Mouse (Mus musculus): ENCODE measurements around the gene Fhl5. TPM values are rescaled to one million over a fixed set of nuclear protein-coding genes. Genes with fewer than 3 reads are reported as not detected.
A peak's percentile ranks its signal among the peaks of the same experiment; 100 is the strongest.
"Not testable (repeated sequence)": the region's sequence is repeated elsewhere in the genome, so short reads cannot be mapped to it uniquely, and the experiment has no call there.

The Fhl5 gene
- polyA plus RNA-seq (2015; fragmentation: Nextera tagmentation; extraction: Ambion mirVana): 0.55 and 0.63 TPM in 2 replicates

DNA sequence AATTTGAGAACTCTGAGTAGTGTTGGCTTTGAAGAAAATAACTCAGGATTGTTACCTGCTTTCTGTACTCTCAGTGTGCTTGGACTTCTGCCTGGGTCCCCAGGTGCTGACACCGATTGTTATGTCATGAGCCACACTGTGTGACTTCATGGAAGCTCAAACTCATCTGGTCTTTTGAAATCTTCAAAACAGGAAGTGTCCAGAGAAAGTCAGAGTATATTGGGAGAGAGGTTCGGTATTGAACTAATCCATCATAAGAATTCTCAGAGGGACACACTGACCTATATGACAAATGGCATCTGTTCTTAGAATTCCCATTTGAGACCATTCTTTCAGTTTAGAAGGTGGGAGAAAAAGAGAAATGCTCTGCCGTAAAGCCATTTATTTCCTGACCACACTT lies at the start of gene Fhl5:
Gene Fhl5 (minus strand): TSS at position 101 of the 400 bp plus-strand sequence.
- Histone ChIP-seq H3K36me3 (ENCODE audit: control insufficient read depth, insufficient read depth, low read length) (no peaks in the 10 kb centered on the region), H3K27me3 (ENCODE audit: control insufficient read depth, insufficient read depth, low read length) (no peaks in the 10 kb centered on the region), H3K4me2 (ENCODE audit: low read depth, low read length) (no peak within 1 kb of the TSS), H3K9ac (ENCODE audit: low read length) (no peak within 1 kb of the TSS), H3K27ac (ENCODE audit: low read length) (no peak within 1 kb of the TSS), H3K4me1 (ENCODE audit: control insufficient read depth, insufficient read depth, low read length) (no peaks in the 10 kb centered on the region), H3K4me3 (replicated peaks; ENCODE audit: low read length) (no peak within 1 kb of the TSS), H3K9me3 (replicated peaks; ENCODE audit: control insufficient read depth, low read length) (no peaks in the 10 kb centered on the region)
- WGBS: 73% methylated on average over 3 of the region's 3 CpGs
- ATAC-seq (ENCODE audit: insufficient read depth, low FRiP score): no peak

DNA sequence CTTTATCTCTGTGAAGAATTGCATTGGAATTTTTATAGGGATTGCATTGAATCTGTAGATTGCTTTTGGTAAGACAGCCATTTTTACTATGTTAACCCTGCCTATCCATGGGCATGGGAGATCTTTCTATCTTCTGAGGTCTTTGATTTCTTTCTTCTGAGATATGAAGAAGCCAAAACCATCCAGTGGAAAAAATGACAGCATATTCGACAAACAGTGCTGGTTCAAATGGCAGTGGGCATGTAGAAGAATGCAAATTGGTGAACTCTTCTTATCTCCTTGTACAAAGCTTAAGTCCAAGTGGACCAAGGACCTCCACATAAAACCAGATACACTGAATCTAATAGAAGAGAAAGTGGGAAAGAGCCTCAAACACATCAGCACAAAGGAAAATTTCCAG lies 42.3 kb upstream of the Fhl5 start:
- not testable (repeated sequence) for H3K4me3 ChIP-seq (replicated peaks; ENCODE audit: low read length); H3K9me3 ChIP-seq (replicated peaks; ENCODE audit: control insufficient read depth, low read length); H3K4me2 ChIP-seq (ENCODE audit: low read depth, low read length); H3K9ac ChIP-seq (ENCODE audit: low read length); H3K27me3 ChIP-seq (ENCODE audit: control insufficient read depth, insufficient read depth, low read length); H3K36me3 ChIP-seq (ENCODE audit: control insufficient read depth, insufficient read depth, low read length); H3K27ac ChIP-seq (ENCODE audit: low read length); H3K4me1 ChIP-seq (ENCODE audit: control insufficient read depth, insufficient read depth, low read length); ATAC-seq (ENCODE audit: insufficient read depth, low FRiP score)
- 86% methylated on average over 1 of the region's 1 CpGs for WGBS

- Histone ChIP-seq H3K9ac (ENCODE audit: low read length) (peak within 1 kb of the TSS; percentile 97), H3K27ac (ENCODE audit: low read length) (peak within 1 kb of the TSS; percentile 99), H3K36me3 (ENCODE audit: control insufficient read depth, insufficient read depth, low read length) (peaks cover 18% of the 10 kb centered on the region), H3K27me3 (ENCODE audit: control insufficient read depth, insufficient read depth, low read length) (no peaks in the 10 kb centered on the region), H3K4me2 (ENCODE audit: low read depth, low read length) (peak within 1 kb of the TSS; percentile 80), H3K9me3 (replicated peaks; ENCODE audit: control insufficient read depth, low read length) (no peaks in the 10 kb centered on the region), H3K4me1 (ENCODE audit: control insufficient read depth, insufficient read depth, low read length) (peaks cover 5% of the 10 kb centered on the region; the same call in 1 of the 2 replicates), H3K4me3 (replicated peaks; ENCODE audit: low read length) (peak within 1 kb of the TSS; percentile 94)
- peak; percentile 98 for ATAC-seq (ENCODE audit: insufficient read depth, low FRiP score)
- WGBS: under 1% methylated on average over 30 of the region's 30 CpGs
Measured at GRCm38 (mm10) chr4:25281671-25282038, 39.0 kb upstream of the Fhl5 start, which contains the start of gene Ufl1. Gene Ufl1 (minus strand): TSS chr4:25281821.

- WGBS: 2% methylated on average over 32 of the region's 32 CpGs
- Histone ChIP-seq H3K36me3 (ENCODE audit: control insufficient read depth, insufficient read depth, low read length) (peaks cover 18% of the 10 kb centered on the region), H3K9ac (ENCODE audit: low read length) (peak overlapping the region; percentile 97), H3K27me3 (ENCODE audit: control insufficient read depth, insufficient read depth, low read length) (no peaks in the 10 kb centered on the region), H3K4me2 (ENCODE audit: low read depth, low read length) (peak overlapping the region; percentile 80), H3K9me3 (replicated peaks; ENCODE audit: control insufficient read depth, low read length) (no peaks in the 10 kb centered on the region), H3K4me3 (replicated peaks; ENCODE audit: low read length) (peak overlapping the region; percentile 94), H3K27ac (ENCODE audit: low read length) (peak overlapping the region; percentile 99), H3K4me1 (ENCODE audit: control insufficient read depth, insufficient read depth, low read length) (peaks cover 5% of the 10 kb centered on the region; the same call in 1 of the 2 replicates)
- peak; percentile 90 for ATAC-seq (ENCODE audit: insufficient read depth, low FRiP score)
Measured at GRCm38 (mm10) chr4:25280938-25281670, 38.4 kb upstream of the Fhl5 start.

DNA sequence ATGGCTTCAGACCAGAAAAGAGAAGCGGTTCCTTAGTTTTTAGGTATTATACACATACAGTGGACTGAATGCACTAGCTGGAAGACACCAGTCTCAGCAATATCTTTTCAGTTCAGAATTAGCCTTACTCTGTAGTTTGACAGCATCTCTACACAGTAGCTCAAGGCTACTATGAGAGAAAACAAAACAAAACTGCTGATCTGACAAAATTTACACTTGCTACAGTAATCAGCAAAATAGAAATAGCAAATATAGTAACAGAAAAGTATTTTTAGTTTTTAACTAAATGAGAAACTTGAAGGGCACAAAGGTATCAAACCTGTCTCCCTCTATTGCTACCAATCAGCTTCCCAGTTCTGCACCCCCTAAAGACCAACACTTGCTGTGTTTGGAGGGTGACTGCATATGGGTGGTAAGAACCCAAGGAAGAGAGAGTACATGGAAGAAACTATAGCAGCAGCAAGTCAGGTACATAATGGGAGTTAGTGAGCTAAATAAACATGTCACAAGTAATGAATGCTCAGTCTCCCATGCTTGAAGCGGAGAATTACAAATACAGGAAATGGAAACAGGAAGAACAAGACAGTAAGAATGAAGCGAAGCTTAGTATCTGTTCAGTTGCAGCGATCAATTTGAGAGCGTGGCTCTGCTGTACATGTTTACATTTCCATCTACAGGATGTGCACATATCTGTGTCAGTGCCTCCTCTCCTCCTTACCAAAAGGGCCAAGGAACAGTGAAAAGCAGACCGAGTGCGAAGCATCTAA lies 30.4 kb upstream of the Fhl5 start:
- Histone ChIP-seq H3K4me2 (ENCODE audit: low read depth, low read length) (no peak overlapping the region), H3K4me3 (replicated peaks; ENCODE audit: low read length) (no peak overlapping the region), H3K27ac (ENCODE audit: low read length) (no peak overlapping the region), H3K9ac (ENCODE audit: low read length) (no peak overlapping the region), H3K27me3 (ENCODE audit: control insufficient read depth, insufficient read depth, low read length) (no peaks in the 10 kb centered on the region), H3K9me3 (replicated peaks; ENCODE audit: control insufficient read depth, low read length) (no peaks in the 10 kb centered on the region), H3K36me3 (ENCODE audit: control insufficient read depth, insufficient read depth, low read length) (peaks cover 17% of the 10 kb centered on the region), H3K4me1 (ENCODE audit: control insufficient read depth, insufficient read depth, low read length) (no peaks in the 10 kb centered on the region)
- no peak for ATAC-seq (ENCODE audit: insufficient read depth, low FRiP score)
- WGBS: 72% methylated on average over 7 of the region's 7 CpGs

DNA sequence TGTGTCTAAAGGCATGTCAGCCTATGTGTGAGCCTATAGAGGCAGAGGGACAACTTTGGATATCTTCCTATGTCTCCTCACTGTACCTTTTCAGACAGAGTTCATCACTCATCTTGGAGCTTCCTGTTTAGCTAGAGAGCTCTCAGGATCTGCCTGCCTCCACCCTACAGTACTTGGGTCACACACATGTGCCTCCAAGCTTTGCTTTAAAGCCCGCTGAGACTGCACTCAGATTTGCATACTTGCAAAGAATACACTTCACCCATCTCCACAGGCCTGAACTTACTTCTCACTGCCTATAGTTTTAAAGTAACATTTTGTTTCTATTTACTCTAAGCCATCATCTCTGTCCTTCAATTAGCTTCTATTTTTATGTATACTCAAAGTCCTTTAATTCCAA lies 29.2 kb upstream of the Fhl5 start:
- no peak overlapping the region for H3K27ac ChIP-seq (ENCODE audit: low read length)
- no peaks in the 10 kb centered on the region for H3K27me3 ChIP-seq (ENCODE audit: control insufficient read depth, insufficient read depth, low read length)
- no peak for ATAC-seq (ENCODE audit: insufficient read depth, low FRiP score)
- H3K36me3 ChIP-seq (ENCODE audit: control insufficient read depth, insufficient read depth, low read length): peaks cover 12% of the 10 kb centered on the region
- no peak overlapping the region for H3K9ac ChIP-seq (ENCODE audit: low read length)
- no peak overlapping the region for H3K4me3 ChIP-seq (replicated peaks; ENCODE audit: low read length)
- H3K9me3 ChIP-seq (replicated peaks; ENCODE audit: control insufficient read depth, low read length): no peaks in the 10 kb centered on the region
- 84% methylated on average over 1 of the region's 1 CpGs for WGBS
- no peak overlapping the region for H3K4me2 ChIP-seq (ENCODE audit: low read depth, low read length)
- no peaks in the 10 kb centered on the region for H3K4me1 ChIP-seq (ENCODE audit: control insufficient read depth, insufficient read depth, low read length)

GRCm38 (mm10) chr4:25267144-25267543 lies 24.5 kb upstream of the Fhl5 start:
- Histone ChIP-seq H3K4me3 (replicated peaks; ENCODE audit: low read length) (no peak overlapping the region), H3K9me3 (replicated peaks; ENCODE audit: control insufficient read depth, low read length) (no peaks in the 10 kb centered on the region), H3K4me2 (ENCODE audit: low read depth, low read length) (no peak overlapping the region), H3K27ac (ENCODE audit: low read length) (no peak overlapping the region), H3K27me3 (ENCODE audit: control insufficient read depth, insufficient read depth, low read length) (no peaks in the 10 kb centered on the region), H3K9ac (ENCODE audit: low read length) (no peak overlapping the region), H3K36me3 (ENCODE audit: control insufficient read depth, insufficient read depth, low read length) (peaks cover 28% of the 10 kb centered on the region), H3K4me1 (ENCODE audit: control insufficient read depth, insufficient read depth, low read length) (no peaks in the 10 kb centered on the region)
- ATAC-seq (ENCODE audit: insufficient read depth, low FRiP score): no peak
- 88% methylated on average over 3 of the region's 3 CpGs for WGBS

DNA sequence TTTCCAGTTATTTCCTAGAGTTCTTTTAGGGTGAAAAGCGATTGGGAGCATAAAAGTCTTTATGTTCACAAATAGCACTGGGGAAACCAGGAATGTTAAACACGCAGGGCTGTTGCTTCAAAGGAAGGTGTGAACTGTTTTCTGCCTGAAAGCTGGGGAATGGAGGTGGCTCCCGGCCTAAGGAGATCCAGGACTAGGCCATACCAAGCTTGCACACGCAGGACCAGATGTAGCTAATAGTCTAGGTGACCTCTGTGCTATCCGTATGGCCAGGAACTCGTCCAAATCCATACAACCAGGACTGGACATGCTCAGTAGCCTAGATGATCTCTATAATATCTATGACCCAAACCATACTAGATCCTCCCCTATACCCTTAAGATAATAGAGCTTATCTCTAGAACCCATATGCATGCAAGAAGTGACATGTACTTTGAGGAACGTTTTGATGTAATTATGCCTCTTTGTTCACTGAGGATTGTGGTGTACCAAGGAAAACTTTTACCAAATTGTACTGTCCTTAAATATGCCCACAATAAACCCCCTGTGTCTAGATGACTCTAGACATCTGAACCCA lies 15.2 kb upstream of the Fhl5 start:
- H3K9me3 ChIP-seq (replicated peaks; ENCODE audit: control insufficient read depth, low read length): no peaks in the 10 kb centered on the region
- no peaks in the 10 kb centered on the region for H3K4me1 ChIP-seq (ENCODE audit: control insufficient read depth, insufficient read depth, low read length)
- H3K36me3 ChIP-seq (ENCODE audit: control insufficient read depth, insufficient read depth, low read length): peaks cover 27% of the 10 kb centered on the region
- WGBS: 85% methylated on average over 7 of the region's 7 CpGs
- no peak overlapping the region for H3K4me3 ChIP-seq (replicated peaks; ENCODE audit: low read length)
- no peak for ATAC-seq (ENCODE audit: insufficient read depth, low FRiP score)
- no peak overlapping the region for H3K9ac ChIP-seq (ENCODE audit: low read length)
- no peak overlapping the region for H3K4me2 ChIP-seq (ENCODE audit: low read depth, low read length)
- no peaks in the 10 kb centered on the region for H3K27me3 ChIP-seq (ENCODE audit: control insufficient read depth, insufficient read depth, low read length)
- H3K27ac ChIP-seq (ENCODE audit: low read length): no peak overlapping the region

GRCm38 (mm10) chr4:25235663-25236062 lies 7.0 kb downstream of the Fhl5 start:
- H3K27ac ChIP-seq (ENCODE audit: low read length); H3K4me3 ChIP-seq (replicated peaks; ENCODE audit: low read length); H3K27me3 ChIP-seq (ENCODE audit: control insufficient read depth, insufficient read depth, low read length); H3K9ac ChIP-seq (ENCODE audit: low read length); H3K4me1 ChIP-seq (ENCODE audit: control insufficient read depth, insufficient read depth, low read length); ATAC-seq (ENCODE audit: insufficient read depth, low FRiP score); H3K9me3 ChIP-seq (replicated peaks; ENCODE audit: control insufficient read depth, low read length); H3K36me3 ChIP-seq (ENCODE audit: control insufficient read depth, insufficient read depth, low read length); H3K4me2 ChIP-seq (ENCODE audit: low read depth, low read length): not testable (repeated sequence)
- WGBS: 90% methylated on average over 1 of the region's 1 CpGs
